Mouse (Mus musculus) brown adipose tissue, adult 24 weeks (tissue): ENCODE data around the gene Utp6. TPM values are rescaled to one million over a fixed set of nuclear protein-coding genes. Genes with fewer than 3 reads are reported as not detected.
"Not testable (repeated sequence)": the region's sequence is repeated elsewhere in the genome, so short reads cannot be mapped to it uniquely, and the experiment has no call there.

Experiments used
- H3K27ac ChIP-seq: fragments of 200-500 bp; replicated peaks from 2 replicates; pipeline ENCODE4 v1.5.1; 2012; ENCODE audit warnings: low read depth, mild to moderate bottlenecking, low read length
- H3K4me1 ChIP-seq: fragments of 200-500 bp; 2 replicates; pipeline ENCODE4 v1.6.1; 2012; ENCODE audit warnings: low read length, mixed read lengths; ENCODE audit not compliant: control insufficient read depth, insufficient read depth, insufficient read length
- H3K4me3 ChIP-seq: fragments of 200-500 bp; 2 replicates; pipeline ENCODE4 v1.5.1; 2012; ENCODE audit warnings: low read depth, mild to moderate bottlenecking, low read length, moderate library complexity; ENCODE audit not compliant: insufficient read depth
- polyA plus RNA-seq: library from polyadenylated mRNA; stranded (reverse); fragments of >200 nt; gene quantifications from 2 replicates; pipeline ENCODE4 v1.2.4, GENCODE M21; 2012; ENCODE audit not compliant: missing spikeins, insufficient read depth, insufficient read length

Gene Utp6
- 21.2 and 27.0 TPM in 2 replicates for polyA plus RNA-seq

DNA sequence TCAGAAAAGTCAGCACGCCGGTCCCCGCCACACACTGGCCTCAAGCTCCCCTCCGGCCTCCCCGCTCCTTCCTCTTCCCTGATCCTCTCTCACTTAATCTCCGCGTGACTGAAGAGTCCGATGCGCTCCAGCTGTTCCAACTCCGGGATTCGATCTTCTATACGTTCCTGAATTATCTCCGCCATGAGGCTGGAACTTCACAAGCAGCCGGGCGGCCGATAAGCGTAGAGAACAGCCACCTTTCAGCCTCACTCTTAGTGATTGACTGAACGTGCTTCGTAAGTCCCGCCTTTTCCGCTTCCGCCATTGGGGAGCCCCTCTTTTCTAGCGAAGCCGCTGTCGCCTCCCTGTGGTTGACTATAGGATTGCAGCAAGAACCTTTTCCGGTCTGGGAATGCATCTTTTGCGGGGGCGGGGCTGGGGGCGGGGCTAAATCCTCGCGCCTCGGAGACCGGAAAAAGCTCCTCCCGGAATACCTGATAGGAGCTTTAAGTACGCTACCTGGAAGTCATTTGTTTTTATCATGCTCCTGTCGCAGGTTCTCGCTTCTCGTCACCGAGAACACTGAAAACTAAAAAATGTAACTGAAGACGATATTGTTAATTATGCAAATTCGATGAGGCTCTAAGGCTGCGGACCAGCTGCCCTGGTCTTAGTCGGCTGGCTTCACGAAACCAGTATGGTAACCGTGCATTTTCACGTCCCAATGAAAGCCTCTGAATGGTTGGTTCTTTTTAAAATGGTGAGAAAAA lies at the start of gene Utp6:
Utp6 (minus strand) TSS at position 266 of the 752 bp plus-strand sequence.
- Histone ChIP-seq H3K4me1 (no peaks in the 10 kb centered on the region), H3K4me3 (peak within 1 kb of the TSS; percentile 89), H3K27ac (peak within 1 kb of the TSS; percentile 40)

GRCm38 (mm10) chr11:79994271-79994988 lies 32.2 kb upstream of the Utp6 start:
- Histone ChIP-seq H3K27ac (no peak overlapping the region), H3K4me3 (no peak overlapping the region), H3K4me1 (no peaks in the 10 kb centered on the region)

DNA sequence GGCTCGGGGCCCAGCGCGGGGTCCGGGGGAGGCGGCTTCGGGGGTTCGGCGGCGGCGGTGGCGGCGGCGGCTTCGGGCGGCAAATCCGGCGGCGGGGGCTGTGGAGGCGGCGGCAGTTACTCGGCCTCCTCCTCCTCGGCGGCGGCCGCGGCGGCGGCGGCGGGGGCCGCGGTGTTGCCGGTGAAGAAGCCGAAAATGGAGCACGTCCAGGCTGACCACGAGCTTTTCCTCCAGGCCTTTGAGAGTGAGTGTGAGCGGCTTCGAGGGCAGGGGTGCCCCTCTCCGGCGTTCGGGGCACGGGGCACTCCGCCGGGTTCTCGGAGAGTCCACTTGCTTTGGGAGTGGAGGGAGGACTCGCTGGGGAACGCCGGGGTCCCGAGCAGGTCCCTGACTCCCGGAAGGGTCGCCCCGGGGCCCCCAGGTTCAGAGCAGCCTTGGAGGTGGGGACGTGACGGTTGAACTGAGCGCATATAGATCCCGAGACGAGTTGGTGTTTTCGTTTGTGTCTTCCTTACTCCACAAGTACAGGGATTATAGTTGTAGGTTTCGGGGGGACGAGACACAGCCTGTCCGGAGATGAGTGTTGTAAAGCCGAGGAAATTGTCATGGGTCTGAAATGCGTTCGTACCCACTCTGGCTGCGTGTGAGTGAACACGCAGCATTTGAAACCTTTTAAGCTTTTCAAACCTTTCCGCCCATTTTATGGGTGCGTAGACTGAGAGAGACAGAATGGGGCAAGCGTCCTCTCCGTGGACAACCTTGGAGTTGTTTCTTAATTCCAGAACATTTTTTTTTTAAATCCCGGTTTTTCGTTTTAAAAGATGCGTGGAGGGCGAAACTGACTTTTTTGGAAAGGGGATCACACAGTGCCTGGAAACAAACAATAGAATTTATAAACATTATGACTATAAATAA lies 31.4 kb upstream of the Utp6 start:
- Histone ChIP-seq H3K4me1 (no peaks in the 10 kb centered on the region), H3K27ac (no peak overlapping the region; the same call in 1 of the 2 replicates), H3K4me3 (peak overlapping the region; percentile 84)

DNA sequence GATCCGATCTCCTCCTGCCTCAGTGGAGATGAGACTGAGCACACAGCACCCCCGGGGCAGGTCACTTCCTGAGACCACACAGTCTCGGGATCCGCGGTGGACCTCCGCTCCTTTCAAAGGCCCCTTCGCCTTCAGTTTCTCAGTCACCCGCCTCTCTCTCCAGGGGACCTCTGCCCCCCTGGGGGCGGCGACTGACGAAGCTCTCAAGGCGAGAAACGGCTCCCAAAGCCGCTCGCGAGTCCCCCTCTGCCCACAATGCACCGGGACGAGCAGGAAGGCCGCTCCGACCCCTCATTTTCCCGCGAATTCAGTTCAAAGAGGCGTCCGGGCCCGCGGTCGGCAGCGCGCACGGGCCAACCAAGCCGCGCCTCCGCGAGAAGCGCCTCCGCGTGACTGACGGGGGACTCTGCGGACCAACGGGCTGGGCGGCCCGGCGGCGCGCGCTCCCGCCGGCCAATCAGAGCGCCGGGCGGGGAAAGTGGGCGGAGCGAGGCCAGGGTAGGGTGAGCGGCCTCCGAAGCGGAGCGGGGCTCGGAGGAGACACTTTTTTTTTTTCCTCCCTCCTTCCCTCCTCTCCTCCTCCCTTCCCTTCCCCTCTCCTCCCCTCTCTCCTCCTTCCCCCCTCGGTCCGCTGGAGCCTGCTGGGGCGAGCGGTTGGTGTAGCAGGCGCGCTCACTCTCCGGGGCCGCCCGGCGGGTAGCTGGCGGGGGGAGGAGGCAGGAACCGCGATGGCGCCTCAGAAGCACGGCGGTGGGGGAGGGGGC lies 30.6 kb upstream of the Utp6 start, which contains the start of gene Suz12:
Suz12 (plus strand) TSS at position 515 of the 764 bp plus-strand sequence.
- Histone ChIP-seq H3K4me3 (peak within 1 kb of the TSS; percentile 95), H3K27ac (peak within 1 kb of the TSS; percentile 75)

GRCm38 (mm10) chr11:79992035-79992591 lies 29.9 kb upstream of the Utp6 start:
- Histone ChIP-seq H3K4me1 (no peaks in the 10 kb centered on the region), H3K27ac (no peak overlapping the region), H3K4me3 (peak overlapping the region; percentile 95)

More for the DNA sequence above, 30.6 kb upstream of the Utp6 start, which contains the start of gene Suz12:
- H3K4me1 ChIP-seq: no peaks in the 10 kb centered on the region

GRCm38 (mm10) chr11:79991600-79991999 lies 29.4 kb upstream of the Utp6 start:
- Histone ChIP-seq H3K27ac (no peak overlapping the region), H3K4me3 (0 out of 2 replicates have a peak overlapping the region, but pooled peaks have one; percentile 13), H3K4me1 (no peaks in the 10 kb centered on the region)

DNA sequence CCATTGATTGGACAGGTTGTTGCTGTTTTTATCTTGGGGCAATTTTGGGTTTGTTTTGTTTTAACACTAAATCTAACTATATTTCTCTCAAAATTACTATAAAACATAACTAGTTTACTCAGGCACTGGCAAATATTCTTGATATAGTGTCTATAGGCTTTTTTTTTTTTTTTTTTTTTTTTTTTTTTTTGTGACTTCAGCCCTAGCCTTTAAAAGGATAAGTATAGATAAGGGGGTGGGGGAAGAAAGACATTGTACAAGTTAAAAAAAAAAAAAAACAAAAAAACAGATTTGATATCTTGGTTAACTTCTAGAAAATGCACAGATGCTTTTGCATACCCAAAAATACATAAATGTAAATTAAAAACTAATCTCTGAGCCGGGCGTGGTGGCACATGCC lies 27.9 kb upstream of the Utp6 start:
- Histone ChIP-seq H3K4me3 (no peak overlapping the region), H3K4me1 (no peaks in the 10 kb centered on the region), H3K27ac (no peak overlapping the region)

- Histone ChIP-seq H3K27ac (no peak overlapping the region), H3K4me1 (no peaks in the 10 kb centered on the region), H3K4me3 (no peak overlapping the region)
Measured at GRCm38 (mm10) chr11:79987896-79988295, 25.7 kb upstream of the Utp6 start.

DNA sequence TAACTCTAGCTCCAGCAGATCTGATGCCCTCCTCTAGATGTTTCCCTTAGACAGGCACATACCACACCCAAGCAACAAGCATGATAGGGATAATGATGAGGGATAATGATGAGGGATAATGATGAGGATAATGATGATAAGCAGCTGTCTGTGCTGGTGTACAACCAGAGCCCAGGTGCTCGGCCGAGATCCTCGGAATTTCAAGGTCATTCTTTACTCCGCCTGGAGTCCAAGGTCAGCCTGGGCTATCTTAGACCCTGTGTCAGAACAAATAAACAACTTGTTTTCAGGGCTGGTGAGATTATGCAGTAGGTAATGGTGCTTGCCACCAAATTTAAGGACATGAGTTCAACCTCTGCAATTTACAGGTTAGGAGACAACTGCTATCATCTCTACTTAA lies 24.7 kb upstream of the Utp6 start:
- H3K4me1 ChIP-seq: no peaks in the 10 kb centered on the region
- no peak overlapping the region for H3K27ac ChIP-seq
- H3K4me3 ChIP-seq: no peak overlapping the region

- H3K27ac ChIP-seq, H3K4me3 ChIP-seq, H3K4me1 ChIP-seq: not testable (repeated sequence)
Measured at GRCm38 (mm10) chr11:79977747-79978146, 15.6 kb upstream of the Utp6 start.

DNA sequence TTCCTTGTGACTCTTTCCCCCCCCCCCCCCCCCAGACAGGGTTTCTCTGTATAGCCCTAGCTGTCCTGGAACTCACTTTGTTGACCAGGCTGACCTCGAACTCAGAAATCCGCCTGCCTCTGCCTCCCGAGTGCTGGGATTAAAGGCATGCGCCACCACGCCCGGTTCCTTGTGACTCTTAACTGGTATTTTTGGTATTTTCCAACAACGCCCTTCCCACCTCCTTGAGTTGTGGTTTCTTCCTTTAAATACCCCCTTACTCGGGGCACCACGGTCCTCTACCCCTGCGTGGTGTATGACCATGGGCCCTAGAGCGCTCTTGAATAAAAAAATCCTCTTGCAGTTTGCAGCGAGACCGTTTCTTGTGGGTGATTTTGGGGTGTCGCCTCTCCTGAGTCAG lies 14.9 kb upstream of the Utp6 start:
- H3K4me1 ChIP-seq, H3K27ac ChIP-seq, H3K4me3 ChIP-seq: not testable (repeated sequence)

DNA sequence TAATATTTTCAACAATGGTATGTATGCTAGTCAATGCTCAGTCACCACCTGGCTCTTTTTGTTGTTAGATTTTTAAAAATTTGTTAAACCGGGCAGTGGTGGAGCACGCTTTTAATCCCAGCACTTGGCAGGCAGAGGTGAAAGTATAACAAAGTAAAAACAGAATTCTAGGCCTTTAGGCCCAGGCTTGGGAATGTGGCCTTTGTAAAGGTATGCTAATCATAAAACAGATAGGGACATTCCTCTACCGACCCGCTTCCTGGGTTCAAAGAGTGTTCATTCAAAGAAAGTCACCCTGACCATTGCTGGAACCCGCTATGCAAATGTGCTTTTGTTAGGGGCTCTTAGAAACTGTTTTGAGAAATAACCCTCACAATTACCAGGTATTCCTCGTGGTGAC lies 14.5 kb upstream of the Utp6 start:
- H3K4me3 ChIP-seq, H3K4me1 ChIP-seq, H3K27ac ChIP-seq: not testable (repeated sequence)

DNA sequence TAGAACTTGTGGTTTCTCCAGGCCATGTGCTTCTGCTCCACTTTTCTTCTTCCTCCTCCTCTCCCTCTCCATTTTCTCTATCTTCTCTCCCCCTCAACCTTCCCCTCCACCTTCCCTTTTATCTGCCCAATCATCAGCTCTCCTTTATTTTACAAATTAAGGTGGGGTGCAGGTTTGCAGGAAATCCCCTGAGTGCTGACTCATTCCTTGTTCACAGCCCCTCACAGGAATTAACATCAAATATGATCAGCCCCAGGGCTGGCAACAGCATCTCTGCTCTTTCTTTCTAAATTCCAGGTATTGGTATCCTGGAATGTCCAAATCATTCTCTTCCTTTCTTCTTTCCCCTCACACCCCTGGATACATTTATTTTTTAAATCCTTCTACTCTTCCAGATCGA lies 14.0 kb upstream of the Utp6 start:
- H3K4me3 ChIP-seq: no peak overlapping the region
- no peak overlapping the region for H3K27ac ChIP-seq
- H3K4me1 ChIP-seq: no peaks in the 10 kb centered on the region

DNA sequence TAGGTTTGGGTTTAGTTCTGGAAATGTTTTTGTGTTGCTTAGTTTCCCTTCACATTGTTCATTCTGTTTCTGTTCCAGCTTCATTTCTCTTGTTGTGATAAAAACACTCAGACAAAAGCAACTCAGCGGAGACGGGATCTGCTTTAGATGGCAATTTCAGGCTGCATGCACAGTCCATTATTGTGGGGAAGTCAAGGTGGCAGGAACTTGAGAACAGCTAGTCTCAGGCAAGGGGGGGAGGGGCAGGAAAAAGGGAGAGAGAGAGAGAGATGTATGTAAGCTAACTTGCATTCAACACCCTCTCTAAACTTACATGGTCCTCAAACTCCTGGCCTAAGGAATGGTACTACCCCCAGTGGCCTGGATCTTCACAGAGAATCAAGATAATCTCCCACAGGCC lies 13.2 kb upstream of the Utp6 start:
- H3K27ac ChIP-seq: no peak overlapping the region
- no peaks in the 10 kb centered on the region for H3K4me1 ChIP-seq
- H3K4me3 ChIP-seq: no peak overlapping the region
